Mouse (Mus musculus) lung, adult 2 months (tissue): ENCODE data around the gene Olfr106-ps.

Experiments
- CTCF ChIP-seq: fragments of 200-500 bp; IDR thresholded peaks from 2 replicates; pipeline ENCODE4 v1.5.1; 2011; ENCODE audit warnings: mild to moderate bottlenecking, low read length, control low read depth; ENCODE audit not compliant: insufficient read depth
- POLR2A ChIP-seq: fragments of 200-500 bp; IDR thresholded peaks from 2 replicates; pipeline ENCODE4 v1.6.1; 2011; ENCODE audit warnings: low read depth, mild to moderate bottlenecking, control low read depth, low read length, borderline replicate concordance; ENCODE audit errors: extremely low read depth

DNA sequence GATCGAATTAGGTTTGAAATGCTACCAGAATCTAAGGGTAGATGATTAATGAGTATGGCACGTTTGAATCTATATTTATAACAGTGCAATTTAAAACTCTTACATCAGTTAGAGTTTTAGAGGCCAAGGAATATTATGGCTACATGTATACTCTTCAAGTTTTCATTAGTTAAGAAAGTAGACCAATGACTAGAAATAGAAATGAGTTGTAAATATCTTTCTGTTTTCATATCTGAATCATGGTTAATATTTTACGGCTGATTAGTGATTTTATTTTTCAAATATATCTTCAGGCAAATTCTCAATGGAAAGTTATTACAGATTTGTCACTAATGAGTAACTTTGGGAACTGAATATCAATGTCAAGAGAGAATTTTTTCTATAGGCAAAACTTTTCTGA is 8.7 kb downstream of the Olfr106-ps start, which contains the start of gene Olfr107:
- TF ChIP-seq CTCF, result no peak
- no peak for TF ChIP-seq POLR2A
